Mouse (Mus musculus): ENCODE measurements around the gene Faah.

Gene Faah

DNA sequence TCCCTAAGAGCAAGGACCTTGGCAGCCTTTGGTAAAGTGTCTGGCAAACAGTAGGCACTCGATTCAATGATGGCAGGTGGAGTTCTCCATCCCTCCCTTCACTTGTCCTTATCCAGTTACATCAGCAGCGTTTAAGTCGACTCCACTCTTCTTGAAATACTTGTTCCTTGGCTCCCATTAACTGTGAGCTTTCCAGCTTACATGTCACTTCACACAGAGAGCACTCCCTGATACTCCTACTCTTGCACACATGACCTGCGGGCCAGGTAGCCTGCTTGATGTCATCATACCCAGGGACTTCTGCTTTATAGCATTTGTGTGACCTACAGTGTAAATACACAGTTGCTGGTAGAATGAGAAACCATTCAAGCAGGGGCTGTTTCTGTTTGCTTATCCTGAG lies 21.0 kb downstream of the Faah start:
- no peak for DNase-seq

DNA sequence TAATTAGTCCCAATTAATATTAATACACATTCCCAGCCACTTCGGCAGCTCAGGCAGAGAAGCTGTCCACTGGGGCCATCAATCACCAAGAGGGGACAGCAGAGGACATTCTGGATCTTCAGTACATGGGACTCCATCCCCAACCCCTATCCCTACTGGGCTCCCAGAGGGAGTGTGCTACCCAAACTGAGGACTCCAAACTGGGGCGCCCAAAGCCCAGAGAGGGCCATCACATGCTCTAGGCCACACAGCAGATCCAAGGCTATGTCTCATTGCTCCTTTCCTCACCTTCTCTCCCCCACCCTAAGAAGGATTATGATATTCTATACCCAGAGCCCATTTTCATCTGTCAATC lies 22.4 kb downstream of the Faah start:
- DNase-seq = no peak

DNA sequence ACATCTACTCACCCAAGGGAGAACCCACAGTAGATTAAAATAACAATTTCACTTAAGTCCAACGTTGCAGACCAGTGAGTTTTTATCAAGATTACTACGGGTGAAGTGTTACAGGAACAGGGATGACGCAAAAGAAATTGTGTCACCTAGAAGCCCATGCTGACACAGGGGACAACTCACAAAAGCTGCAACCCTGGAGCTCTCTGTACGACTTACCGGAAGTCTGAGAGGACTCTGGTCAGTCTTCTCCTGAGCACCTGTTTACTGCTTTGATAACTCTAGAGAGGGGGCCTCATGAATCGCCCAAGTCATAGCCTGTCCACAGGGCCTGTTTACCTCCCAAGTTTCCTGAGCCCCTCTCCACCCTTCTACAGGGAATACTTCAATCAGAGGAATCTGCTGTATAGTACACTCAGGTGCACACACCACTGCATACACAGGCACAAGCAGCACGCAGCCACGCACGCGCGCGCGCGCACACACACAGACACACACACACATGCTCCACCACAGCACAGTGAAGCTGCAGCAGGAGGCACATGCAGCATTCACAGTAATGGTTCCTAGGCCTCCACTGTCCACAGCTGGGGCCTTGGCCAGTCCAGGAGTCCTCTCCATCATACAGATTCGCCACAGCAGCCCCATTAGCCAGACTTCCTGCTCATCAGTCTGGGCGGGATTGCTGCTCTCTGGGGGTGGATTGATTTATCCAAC lies 22.9 kb downstream of the Faah start:
- DNase-seq = no peak

DNA sequence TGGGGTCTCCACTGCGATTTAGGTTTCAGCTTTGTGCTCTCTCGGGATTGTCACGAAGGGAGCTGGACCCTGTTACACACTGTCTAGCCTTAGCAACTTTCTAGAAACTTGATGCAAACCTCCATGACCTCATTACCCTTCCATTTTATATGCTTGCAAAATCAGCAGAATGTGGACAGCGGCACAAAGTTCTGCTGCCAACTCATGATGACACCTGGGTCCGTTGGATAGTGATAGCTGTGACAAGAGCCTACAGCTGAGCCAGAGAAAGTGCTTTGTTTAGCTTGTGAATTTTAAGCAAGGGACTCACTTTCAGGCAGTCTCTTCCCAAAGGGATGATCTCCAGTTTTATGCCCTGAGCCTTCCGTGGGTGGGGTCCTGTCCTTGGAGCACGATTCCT lies 28.3 kb downstream of the Faah start:
- DNase-seq = no peak

DNA sequence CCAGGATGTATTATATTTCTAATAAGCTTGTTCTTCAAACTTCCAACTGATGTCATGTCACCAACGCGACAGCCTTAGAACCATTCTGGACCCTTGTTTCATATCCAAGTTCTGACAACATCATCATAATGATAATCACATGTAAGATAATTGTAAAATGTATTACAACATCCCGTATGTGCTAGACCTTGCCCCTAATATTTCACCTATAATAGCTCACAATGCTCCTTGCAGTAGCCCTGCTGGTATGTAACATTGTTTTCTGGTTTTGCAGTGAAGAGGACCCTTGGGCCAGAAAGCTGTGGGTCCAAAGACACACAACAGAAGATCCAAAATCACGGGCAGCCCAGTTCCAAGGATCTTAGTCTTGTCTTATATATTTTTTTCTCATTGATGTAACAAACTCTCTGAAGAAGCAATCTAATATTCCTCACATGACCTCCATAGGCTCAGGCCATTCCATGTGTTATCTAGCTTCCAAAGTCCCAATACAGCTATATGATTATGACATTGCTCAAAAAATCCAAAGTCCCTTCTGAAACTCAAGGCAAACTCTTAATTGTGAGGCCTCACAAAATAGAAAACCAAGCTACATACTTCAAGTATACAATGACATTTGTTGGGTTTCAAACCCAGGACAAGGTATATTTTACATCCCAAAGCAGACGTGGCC lies 29.7 kb downstream of the Faah start:
- no peak for DNase-seq

DNA sequence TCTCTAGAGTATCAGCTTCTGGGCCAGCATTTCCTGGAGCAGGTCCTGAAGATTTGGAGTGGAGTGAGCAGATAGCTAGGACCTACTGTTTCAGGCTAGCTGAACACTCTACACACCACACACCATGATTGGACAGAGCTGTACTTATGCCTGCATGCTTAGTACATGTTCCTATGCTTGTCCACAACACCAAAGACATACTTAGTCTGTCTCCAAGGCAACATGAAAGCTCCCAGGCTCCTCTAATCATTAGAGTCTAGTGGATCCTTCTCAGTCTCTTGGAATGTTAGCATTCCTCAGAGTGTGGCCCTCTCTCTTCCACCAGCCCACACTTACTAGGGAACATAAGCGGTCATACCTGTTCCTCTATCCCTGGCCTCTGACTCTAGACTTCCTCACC lies 30.3 kb downstream of the Faah start:
- no peak for DNase-seq

DNA sequence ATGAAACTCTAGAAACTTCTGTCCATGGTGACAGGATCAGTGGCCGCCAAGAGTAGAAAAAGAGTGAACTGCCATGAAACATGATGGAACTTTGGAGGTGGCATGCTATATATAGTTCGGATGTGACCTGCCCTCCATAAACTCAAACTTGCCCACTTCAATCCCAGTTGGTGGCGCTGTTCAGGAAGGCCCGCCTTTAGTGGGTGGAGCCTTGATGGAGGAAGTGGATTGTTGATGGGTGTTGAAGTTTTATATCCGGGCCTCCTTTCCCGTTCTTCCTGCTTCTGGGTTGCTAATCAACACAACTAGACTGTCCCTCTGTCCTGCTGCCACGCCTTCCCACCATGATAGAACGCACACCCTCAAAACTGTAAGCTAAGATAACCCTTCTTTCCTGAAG lies 32.8 kb downstream of the Faah start:
- DNase-seq = no peak

DNA sequence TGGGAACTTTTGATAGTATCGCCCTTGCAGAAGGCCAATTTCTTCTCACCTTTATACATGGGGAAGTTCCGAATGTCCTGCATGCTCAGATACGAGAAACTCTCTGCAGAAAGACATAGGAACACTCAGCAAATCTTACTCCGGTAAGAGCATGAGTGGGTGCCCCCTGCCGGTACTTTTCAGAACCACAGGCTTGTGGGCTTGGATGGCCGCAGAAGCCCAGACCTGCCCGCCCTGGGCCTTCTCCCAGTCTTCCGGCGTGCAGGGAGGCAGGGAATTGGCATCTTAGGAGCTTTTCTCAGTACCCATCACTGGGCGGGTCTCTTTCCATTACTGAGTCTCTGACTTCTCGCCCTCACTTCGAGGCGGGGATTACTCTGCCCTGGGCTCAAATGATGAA lies 33.6 kb downstream of the Faah start:
- DNase-seq = peak; percentile 95

DNA sequence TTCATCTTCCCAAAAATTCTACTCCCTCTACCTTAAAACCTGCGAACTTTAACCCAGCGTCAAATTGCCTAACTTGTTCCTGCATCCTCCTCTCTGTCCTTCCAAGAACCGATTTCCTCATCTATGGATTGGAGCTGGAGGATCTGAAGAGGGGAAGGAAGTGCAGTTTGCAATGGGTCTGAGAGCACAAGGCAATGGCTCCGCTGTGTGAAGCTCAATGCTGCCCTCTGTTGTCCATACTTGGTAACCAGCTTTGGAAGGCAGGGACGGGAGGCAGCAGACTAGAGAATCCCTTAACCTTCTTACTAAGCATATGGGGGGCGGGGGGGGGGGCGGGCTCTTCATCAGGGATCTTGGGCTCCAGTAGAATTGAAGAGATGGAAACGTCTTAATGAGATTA lies 37.0 kb downstream of the Faah start:
- DNase-seq = peak; percentile 79

DNA sequence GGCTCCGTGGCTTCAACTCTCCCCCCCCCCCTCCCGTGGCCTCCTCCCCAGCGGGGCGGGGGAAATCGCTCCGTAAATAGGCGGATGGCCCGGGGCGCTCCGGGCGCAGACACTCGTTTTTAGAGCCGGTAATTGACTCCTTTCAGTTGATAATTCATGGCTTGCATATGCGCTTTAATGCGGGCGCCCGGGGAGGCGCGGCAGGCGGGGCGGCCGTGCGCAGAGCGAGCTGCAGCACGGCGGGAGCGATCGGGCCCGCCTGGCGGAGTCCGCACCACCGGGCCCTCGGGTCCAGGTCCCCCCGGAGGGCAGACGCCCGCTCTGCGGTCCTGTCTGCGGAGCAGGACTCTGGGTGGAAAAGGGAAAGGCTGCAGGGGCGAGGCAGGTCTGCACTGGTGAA lies 38.3 kb downstream of the Faah start:
- no peak for DNase-seq

DNA sequence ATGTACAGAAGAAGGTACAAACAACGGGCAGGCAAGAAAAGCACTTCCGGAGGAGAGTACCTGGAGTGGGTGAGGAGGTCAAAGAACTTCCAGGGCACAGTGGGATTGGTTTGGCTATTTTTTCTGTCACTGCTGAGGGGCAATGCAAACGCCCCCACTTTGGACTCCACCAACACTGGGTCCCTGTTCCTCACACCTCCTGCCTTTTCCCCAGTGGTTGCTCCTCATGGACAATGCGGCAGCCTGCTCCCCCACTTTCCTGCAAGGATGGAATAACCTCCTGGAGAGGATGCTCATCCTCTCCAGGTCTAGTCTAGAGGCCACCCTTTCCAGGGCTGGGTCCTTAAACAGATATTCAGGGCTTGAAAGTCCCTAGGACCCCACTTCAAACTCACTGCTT lies 38.8 kb downstream of the Faah start:
- DNase-seq = no peak

DNA sequence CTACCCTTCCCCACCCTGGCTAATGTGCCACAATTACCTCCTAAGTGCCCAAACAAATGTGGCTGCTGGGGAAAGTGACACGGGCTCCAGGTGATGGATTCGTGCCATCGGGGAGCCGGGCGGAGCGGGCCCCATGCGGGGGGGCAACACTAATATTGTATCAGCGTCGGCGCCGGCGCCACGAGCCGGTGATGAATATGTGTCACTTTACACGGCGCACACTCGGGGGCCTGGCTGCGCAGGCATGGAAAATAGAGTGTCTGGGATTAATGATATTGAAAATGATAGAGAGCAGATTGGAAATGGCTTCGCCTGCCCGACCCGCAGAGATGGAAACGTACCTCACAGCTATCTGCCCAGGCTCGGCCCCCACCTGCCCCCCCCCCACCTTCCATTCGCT lies 45.2 kb downstream of the Faah start:
- no peak for DNase-seq

DNA sequence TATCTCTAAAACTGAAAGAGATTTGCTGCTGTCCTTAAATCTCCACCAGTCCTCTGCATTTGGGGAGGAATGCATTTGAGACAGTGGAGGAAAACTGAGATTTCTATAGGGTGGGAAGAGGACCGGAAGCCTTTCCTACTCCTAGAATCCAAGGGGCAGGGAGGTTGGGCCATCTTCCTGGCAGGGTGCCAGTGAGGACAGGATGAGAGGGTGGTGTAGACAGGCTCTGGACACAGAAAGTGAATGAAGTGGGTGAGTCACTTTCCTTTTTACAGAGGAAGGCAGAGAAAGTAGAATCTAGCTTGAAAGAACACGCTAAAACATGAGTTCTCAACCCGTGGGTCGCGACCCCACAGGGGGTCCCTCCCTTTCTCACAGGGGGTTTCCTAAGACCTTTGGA lies 53.3 kb downstream of the Faah start:
- DNase-seq = no peak

DNA sequence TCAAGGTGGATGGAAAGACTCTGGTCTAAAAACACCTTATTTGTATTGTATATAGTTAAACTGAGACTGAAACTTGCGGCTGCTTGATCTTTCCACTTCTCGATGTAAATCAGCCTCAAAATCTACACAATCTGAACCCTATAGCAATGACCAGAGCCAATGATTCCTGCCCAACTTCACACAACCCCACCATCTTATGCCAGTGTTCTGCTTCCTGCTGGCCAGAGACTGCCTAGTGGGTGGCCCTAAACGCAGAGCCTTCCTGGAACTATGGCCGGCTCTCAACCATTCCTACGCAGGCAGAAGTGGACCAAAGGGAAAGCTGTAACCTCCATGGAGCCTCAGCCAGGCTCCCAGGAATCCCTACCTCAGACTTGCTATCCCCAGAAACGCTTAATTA lies 54.0 kb downstream of the Faah start:
- DNase-seq = no peak

DNA sequence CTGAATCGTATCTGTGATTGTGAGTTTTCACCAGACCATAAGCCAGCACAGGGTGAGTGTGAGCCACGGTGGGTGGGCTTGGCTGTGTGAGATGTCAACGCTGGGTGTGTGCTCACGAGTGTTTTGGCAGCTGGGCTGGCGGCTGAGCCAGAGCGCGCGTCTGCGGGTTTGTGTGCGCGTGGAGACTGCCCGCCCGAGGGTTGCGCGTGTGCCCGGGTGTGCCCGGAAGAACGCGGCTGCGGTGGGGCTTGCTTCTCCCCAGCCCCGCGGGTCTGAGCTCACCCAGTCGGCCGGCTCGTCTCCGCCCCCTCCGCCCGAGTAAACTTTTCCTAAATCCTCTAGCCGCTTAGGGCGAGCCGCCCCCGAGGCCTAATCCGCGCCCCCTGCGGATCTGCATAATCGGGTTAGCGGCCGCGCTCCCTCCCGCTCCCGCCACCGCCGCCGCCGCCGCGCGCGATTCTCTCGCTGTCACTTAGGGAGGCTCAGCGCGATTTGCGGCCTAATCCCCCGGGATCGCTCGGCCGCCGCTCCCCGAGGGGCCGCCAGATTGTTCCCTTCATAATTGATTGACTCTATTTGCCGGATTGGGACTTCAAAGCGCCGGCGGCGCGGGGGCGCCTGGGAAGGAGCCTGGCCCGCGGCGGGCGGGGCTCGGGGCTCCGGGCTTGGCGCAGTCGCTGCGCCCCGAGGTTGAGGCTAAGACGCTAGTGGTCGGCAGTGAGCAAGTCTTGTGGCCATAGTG lies 54.9 kb downstream of the Faah start:
- DNase-seq = peak; percentile 50

DNA sequence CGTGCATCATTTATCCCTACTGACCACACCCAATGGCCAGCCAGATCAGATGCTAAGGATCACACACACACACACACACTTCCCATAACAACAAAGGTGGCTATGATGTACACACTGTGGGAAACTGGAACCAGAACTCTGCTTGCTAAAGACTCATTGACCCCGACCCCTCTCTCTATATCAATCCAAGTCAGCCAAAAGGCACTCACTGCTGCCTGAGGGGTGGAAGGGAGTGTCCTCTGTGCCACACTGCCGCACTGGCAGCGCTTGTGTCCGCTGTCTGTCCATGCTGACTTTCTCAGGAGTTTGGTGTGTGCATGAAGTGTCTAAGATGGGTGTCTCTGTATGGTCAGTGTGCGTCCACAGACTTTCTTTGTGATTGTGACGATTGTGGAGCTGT lies 55.7 kb downstream of the Faah start:
- DNase-seq = no peak

DNA sequence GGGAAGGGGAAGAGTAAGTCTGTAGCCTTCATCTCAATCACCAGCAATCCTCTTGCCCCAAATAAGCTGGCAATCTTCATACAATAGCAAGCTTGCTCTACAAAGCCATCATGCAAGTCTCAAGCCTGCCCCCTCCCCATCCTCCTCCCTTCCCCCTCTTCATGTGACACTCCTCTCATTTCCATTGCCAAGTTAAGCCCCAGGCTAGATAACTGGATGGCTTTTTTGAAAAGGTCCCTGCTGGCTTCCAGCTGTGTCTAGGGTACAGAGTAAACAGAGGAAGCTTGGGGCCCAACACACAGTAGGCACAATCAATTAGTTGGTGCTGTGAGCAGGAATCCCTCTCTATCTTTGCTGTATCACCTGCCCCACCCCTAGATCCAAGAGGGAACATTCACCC lies 58.2 kb downstream of the Faah start:
- no peak for DNase-seq

DNA sequence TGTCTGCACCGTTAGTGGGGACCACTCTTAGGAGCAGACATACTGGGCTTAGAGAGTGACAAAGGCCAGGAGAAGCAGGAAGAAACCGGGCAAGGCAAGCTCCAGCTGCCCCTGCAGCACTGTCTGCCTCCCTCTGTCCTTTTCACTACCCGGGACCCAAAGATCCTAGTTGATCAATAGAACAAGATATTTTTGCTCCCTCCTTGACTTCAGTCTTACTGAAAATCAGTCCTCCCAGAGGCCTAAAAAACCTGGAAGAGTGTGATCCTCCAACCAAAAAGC lies 62.3 kb downstream of the Faah start:
- DNase-seq = no peak

DNA sequence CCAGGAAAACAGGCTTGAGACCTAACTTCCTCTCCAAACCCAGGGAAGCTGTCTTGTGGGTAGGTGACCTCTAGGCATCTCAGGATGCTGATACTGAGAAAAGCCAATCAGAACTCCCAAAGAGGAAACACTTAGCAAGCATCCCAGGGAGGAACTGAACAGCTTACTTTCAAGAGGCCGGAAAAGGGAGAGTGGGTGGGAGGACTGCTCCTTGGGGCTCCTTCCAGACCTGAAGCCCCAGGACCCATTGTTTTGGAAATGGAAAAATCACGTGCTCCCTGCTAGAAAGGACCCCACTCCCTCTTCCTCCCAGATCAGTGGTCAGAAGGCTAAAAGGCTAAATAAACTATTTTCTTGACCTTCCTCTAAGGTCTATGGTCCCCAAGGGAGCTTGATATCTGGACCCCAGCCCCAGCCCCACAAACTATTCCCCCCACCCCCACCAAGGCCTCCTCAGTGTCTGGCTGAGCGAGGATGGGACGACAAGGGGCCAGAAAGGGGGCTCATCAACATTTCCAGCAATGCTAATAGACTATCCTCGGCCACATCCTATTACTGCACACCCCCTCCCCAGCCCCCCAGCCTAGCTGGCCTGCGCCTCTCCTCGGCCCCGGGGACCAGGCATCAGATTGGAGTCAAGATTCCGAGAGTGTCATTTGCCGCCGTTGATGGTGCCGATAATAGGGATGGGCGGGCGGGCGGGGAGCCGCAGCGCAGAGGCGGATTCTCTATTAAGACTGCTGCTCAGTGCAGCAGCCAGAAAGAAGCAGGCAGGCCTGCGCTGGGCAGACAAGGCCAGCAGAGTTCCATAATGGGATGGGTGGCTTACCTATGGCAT lies 62.9 kb downstream of the Faah start:
- DNase-seq = no peak

DNA sequence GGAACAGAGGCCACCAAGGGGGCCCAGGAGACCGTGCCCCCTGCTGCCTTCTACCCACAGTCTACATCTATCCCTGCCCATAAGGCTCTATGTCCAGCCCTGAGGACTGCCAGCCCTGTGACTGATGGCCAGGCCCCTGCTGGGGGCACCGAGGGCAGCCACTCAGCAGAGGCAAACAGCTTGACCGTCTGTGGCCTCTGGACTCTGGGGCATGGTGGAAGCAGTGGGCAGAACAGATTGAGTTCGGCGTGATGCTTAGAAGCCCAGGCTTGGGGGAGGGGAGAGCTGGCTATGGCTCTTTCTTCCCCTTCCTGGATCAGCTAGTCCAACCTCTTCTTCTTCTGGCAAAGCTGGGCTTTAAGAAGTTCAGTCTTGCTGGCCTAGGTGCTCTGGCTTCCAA lies 64.2 kb downstream of the Faah start:
- no peak for DNase-seq

DNA sequence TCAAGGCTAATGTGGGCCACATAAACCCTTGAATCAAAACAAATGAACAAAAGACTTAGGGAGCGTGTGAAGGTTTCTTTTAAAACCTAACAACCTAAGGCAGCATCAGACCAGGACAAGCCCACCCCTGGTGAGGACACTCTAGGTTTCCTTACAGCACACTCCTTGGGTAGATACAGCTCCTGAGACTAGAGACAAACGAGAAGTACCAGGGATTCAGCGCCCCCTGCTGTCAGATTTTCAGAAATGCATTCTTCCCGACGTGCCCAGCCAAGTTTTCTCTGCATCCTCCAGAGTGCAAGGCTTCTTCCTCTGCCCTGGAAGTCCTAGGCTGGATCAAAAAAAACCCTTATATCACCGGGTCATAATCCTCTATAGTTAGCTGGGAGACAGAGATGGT lies 65.0 kb downstream of the Faah start:
- DNase-seq = peak; percentile 75

DNA sequence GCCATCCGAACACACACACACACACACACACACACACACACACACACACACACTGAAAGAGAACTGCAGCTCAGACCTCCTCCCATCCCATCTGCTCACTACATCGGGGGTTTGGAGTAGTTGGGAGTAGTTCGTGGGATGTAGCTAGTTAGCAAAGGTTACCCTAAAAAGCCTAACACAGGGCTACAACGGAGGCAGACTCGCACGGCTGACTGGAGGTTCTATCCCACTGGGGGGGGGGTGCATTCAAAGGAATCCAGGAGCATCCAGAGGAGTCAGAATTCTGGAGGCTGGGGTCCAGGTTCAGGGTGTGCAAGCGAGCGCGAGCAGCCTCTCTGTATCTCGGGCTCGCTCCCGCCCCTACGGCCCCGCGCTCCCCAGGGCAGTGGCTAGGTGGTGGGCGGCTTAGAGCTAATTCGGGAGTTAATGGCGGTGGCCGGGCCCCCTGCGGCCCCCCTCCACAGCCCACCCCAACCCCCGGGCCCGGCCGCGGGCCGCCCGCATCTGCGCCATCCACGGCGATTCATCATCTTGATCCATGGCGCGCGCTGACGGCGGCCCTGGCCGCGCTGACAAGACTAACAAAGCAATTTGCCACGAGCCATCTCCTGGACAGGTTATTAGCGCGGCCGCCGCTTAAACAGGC lies 73.9 kb downstream of the Faah start:
- no peak for DNase-seq

DNA sequence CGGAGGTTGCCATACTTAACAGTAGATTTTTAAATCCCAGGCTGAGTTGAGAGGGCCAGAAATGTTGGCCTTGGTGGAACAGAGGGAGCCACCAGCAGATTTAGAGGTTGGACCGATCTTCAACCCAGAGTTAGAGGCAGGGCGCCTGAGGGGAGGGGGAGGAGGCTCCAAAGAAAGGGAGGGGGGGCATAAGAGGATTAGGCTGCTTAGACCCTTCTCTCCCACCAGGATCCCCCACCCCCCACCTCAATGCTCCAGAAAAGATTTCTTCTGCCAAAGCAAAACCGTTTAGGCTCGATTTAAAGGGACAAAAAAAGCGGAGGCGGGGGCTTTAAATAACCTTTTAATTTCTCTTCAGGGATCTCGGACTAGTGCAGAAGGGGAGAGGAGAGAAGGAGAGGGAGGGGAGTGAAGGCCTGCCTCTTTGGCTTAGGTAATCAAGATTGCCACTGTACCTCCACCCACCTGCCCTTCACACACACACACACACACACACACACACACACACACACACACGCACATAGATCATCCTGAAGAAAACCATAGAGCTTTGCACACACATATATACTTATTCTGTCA lies 76.4 kb downstream of the Faah start:
- no peak for DNase-seq
